Mouse (Mus musculus) megakaryocyte, embryonic 14.5 days (primary cell): Measurements from ENCODE around the gene Lefty2.

Experiments used
- FLI1 ChIP-seq: IDR thresholded peaks from 2 replicates; pipeline ENCODE4 v1.6.1; 2012; ENCODE audit warnings: low read length, inconsistent platforms, mixed read lengths
- GATA1 ChIP-seq: IDR thresholded peaks from 3 replicates; pipeline ENCODE4 v1.6.1; 2012; ENCODE audit warnings: mixed read lengths, low read length, inconsistent platforms, borderline replicate concordance

- no peak for TF ChIP-seq GATA1
- no peak for TF ChIP-seq FLI1
Observed at GRCm38 (mm10) chr1:180913797-180914196, 20.9 kb downstream of the Lefty2 start.
